Mouse (Mus musculus) midbrain, embryonic 14.5 days (tissue): ENCODE results near the gene Cldn19. TPM values are rescaled to one million over a fixed set of nuclear protein-coding genes. Genes with fewer than 3 reads are reported as not detected.

Source experiments
- ATAC-seq: fragments of 200-750 bp; cut with Nextera tagmentation; 2 replicates; pipeline ENCODE4 v1.8.0; 2017; ENCODE audit warnings: moderate number of reproducible peaks, moderate library complexity; ENCODE audit not compliant: low FRiP score, low TSS enrichment
- DNase-seq: peaks from one replicate; pipeline ENCODE4 v3.0.0-alpha.2; 2015
- H3K27ac ChIP-seq: fragments of 300-500 bp; sonication (generic); replicated peaks from 2 replicates; pipeline ENCODE4 v1.5.1; 2014; ENCODE audit warnings: mild to moderate bottlenecking, low read depth, low read length, moderate library complexity
- H3K27me3 ChIP-seq: fragments of 300-500 bp; sonication (generic); 2 replicates; pipeline ENCODE4 v1.6.1; 2014; ENCODE audit warnings: low read length, control low read depth, mixed read lengths; ENCODE audit not compliant: control insufficient read depth, insufficient read depth
- H3K36me3 ChIP-seq: fragments of 300-500 bp; sonication (generic); 2 replicates; pipeline ENCODE4 v1.6.1; 2014; ENCODE audit warnings: low read length, control low read depth; ENCODE audit not compliant: control insufficient read depth, insufficient read depth
- H3K4me1 ChIP-seq: fragments of 300-500 bp; sonication (generic); 2 replicates; pipeline ENCODE4 v1.6.1; 2014; ENCODE audit warnings: mild to moderate bottlenecking, antibody characterized with exemption, low read length, control low read depth; ENCODE audit not compliant: control insufficient read depth, insufficient read depth
- H3K4me2 ChIP-seq: fragments of 300-500 bp; sonication (generic); 2 replicates; pipeline ENCODE4 v1.6.1; 2014; ENCODE audit warnings: mild to moderate bottlenecking, low read length, moderate library complexity
- H3K4me3 ChIP-seq: fragments of 300-500 bp; sonication (generic); replicated peaks from 2 replicates; pipeline ENCODE4 v1.5.1; 2014; ENCODE audit warnings: low read depth, low read length
- H3K9ac ChIP-seq: fragments of 300-500 bp; sonication (generic); replicated peaks from 2 replicates; pipeline ENCODE4 v1.6.1; 2014; ENCODE audit warnings: mild to moderate bottlenecking, low read length, moderate library complexity
- H3K9me3 ChIP-seq: fragments of 300-500 bp; sonication (generic); 2 replicates; pipeline ENCODE4 v1.6.1; 2016; ENCODE audit warnings: low read length, control low read depth, mixed read lengths; ENCODE audit not compliant: control insufficient read depth
- WGBS: fragments of 180-500 bp; shearing (Covaris S2); extraction: QIAGEN DNeasy Blood & Tissue Kit; methylation state at CpG from one replicate; pipeline ENCODE4 v1.1.7; 2014; 5-methylcytosine and 5-hydroxymethylcytosine counted together
- polyA plus RNA-seq: library from polyadenylated mRNA; unstranded; fragments of >200 nt; fragmentation: Nextera tagmentation; extraction: Ambion mirVana; gene quantifications from 2 replicates; pipeline ENCODE4 v1.2.1, GENCODE M21; 2014

The Cldn19 gene
- polyA plus RNA-seq, 1 experiment from 2014 or later = 1.4 TPM

GRCm38 (mm10) chr4:119245961-119246360 is 9.3 kb upstream of the Cldn19 start:
- peaks cover 45% of the 10 kb centered on the region for H3K36me3 ChIP-seq
- no peak overlapping the region for H3K9ac ChIP-seq
- ATAC-seq = no peak
- no peak overlapping the region for H3K4me3 ChIP-seq
- no peaks in the 10 kb centered on the region for H3K9me3 ChIP-seq
- H3K27me3 ChIP-seq = no peaks in the 10 kb centered on the region
- H3K4me2 ChIP-seq = no peak overlapping the region
- 0 out of 2 replicates have a peak, but pooled peaks cover 3% of the 10 kb centered on the region for H3K4me1 ChIP-seq
- DNase-seq = no peak
- WGBS = 68% methylated on average over 9 of the region's 9 CpGs
- H3K27ac ChIP-seq = no peak overlapping the region

- Histone ChIP-seq H3K9me3 (no peaks in the 10 kb centered on the region), H3K27me3 (no peaks in the 10 kb centered on the region), H3K4me3 (no peak overlapping the region), H3K36me3 (peaks cover 38% of the 10 kb centered on the region), H3K9ac (no peak overlapping the region), H3K4me1 (0 out of 2 replicates have a peak, but pooled peaks cover 3% of the 10 kb centered on the region), H3K4me2 (no peak overlapping the region), H3K27ac (no peak overlapping the region)
- ATAC-seq (no peak), DNase-seq (no peak)
- WGBS = 74% methylated on average over 14 of the region's 14 CpGs
Observed at GRCm38 (mm10) chr4:119246688-119247225, 8.5 kb upstream of the Cldn19 start.

GRCm38 (mm10) chr4:119247462-119248235 is 7.6 kb upstream of the Cldn19 start:
- no peaks in the 10 kb centered on the region for H3K9me3 ChIP-seq
- H3K4me1 ChIP-seq = 0 out of 2 replicates have a peak, but pooled peaks cover 3% of the 10 kb centered on the region
- no peak overlapping the region for H3K4me3 ChIP-seq
- DNase-seq (peak; percentile 81), ATAC-seq (peak; percentile 64; the same call in 1 of the 2 replicates)
- H3K27ac ChIP-seq = peak overlapping the region; percentile 27; the same call in 1 of the 2 replicates
- no peak overlapping the region for H3K9ac ChIP-seq
- H3K27me3 ChIP-seq = no peaks in the 10 kb centered on the region
- 22% methylated on average over 13 of the region's 13 CpGs for WGBS
- no peak overlapping the region for H3K4me2 ChIP-seq
- H3K36me3 ChIP-seq = peaks cover 29% of the 10 kb centered on the region

GRCm38 (mm10) chr4:119248407-119248965 is 6.7 kb upstream of the Cldn19 start:
- Histone ChIP-seq H3K36me3 (peaks cover 21% of the 10 kb centered on the region), H3K4me3 (no peak overlapping the region), H3K27me3 (no peaks in the 10 kb centered on the region), H3K9ac (no peak overlapping the region), H3K27ac (no peak overlapping the region), H3K4me2 (no peak overlapping the region), H3K4me1 (0 out of 2 replicates have a peak, but pooled peaks cover 3% of the 10 kb centered on the region), H3K9me3 (no peaks in the 10 kb centered on the region)
- ATAC-seq = no peak
- 72% methylated on average over 11 of the region's 11 CpGs for WGBS
- no peak for DNase-seq

- no peak overlapping the region for H3K27ac ChIP-seq
- WGBS = 78% methylated on average over 7 of the region's 7 CpGs
- ATAC-seq = no peak
- H3K9me3 ChIP-seq = no peaks in the 10 kb centered on the region
- H3K4me1 ChIP-seq = peaks cover 14% of the 10 kb centered on the region
- H3K4me2 ChIP-seq = no peak overlapping the region
- no peaks in the 10 kb centered on the region for H3K36me3 ChIP-seq
- no peak for DNase-seq
- no peaks in the 10 kb centered on the region for H3K27me3 ChIP-seq
- no peak overlapping the region for H3K4me3 ChIP-seq
- H3K9ac ChIP-seq = no peak overlapping the region
Observed at GRCm38 (mm10) chr4:119252025-119252808, 3.0 kb upstream of the Cldn19 start.

GRCm38 (mm10) chr4:119254012-119254618 is 1.1 kb upstream of the Cldn19 start:
- H3K4me1 ChIP-seq = peaks cover 11% of the 10 kb centered on the region
- H3K4me3 ChIP-seq = no peak overlapping the region
- 0 out of 2 replicates have a peak overlapping the region, but pooled peaks have one; percentile 4 for H3K4me2 ChIP-seq
- WGBS = 11% methylated on average over 9 of the region's 9 CpGs
- H3K9ac ChIP-seq = peak overlapping the region; percentile 34
- peak overlapping the region; percentile 70 for H3K27ac ChIP-seq
- H3K36me3 ChIP-seq = no peaks in the 10 kb centered on the region
- DNase-seq (peak; percentile 74), ATAC-seq (peak; percentile 54)
- H3K27me3 ChIP-seq = no peaks in the 10 kb centered on the region
- H3K9me3 ChIP-seq = no peaks in the 10 kb centered on the region

- Histone ChIP-seq H3K27ac (no peak overlapping the region), H3K4me1 (peaks cover 11% of the 10 kb centered on the region), H3K36me3 (no peaks in the 10 kb centered on the region), H3K9ac (no peak overlapping the region), H3K9me3 (no peaks in the 10 kb centered on the region), H3K4me2 (no peak overlapping the region), H3K4me3 (no peak overlapping the region), H3K27me3 (no peaks in the 10 kb centered on the region)
- WGBS = 84% methylated on average over 6 of the region's 6 CpGs
- ATAC-seq (no peak), DNase-seq (no peak)
Observed at GRCm38 (mm10) chr4:119257083-119257482, 1.9 kb downstream of the Cldn19 start.
